Mouse (Mus musculus) cerebellum, adult 2 months (tissue): ENCODE data around the gene Krt78.

Experiments used
- CTCF ChIP-seq: fragments of 200-500 bp; IDR thresholded peaks from 2 replicates; pipeline ENCODE4 v1.5.1; 2011; ENCODE audit warnings: low read depth, mild to moderate bottlenecking, control low read depth, low read length, moderate library complexity, borderline replicate concordance; ENCODE audit not compliant: insufficient read depth
- POLR2A ChIP-seq: fragments of 200-500 bp; IDR thresholded peaks from 2 replicates; pipeline ENCODE4 v1.6.1; 2011; ENCODE audit warnings: low read length, control low read depth, borderline replicate concordance; ENCODE audit not compliant: insufficient read depth

DNA sequence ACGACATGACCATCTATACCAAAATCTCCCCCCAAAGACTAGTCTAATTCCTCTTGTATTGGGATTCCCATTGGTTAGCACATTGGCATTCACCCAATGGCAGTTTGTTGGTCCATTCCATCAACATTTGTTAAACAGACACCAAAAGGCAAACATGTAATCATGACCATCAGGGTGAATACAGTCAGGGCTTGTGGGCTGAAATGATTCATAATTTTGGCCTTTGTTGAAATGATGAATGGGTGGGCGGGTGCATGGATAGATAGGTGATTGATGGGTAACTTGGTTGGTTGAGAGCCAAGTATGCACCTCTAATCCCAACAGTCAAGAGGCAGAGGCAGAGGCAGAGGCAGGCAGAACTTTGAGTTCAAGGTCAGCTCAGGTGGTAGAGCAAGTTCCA, 38.0 kb downstream of the Krt78 start:
- TF ChIP-seq POLR2A (no peak), CTCF (no peak)
